Mouse (Mus musculus): ENCODE measurements around the gene Sag. TPM values are rescaled to one million over a fixed set of nuclear protein-coding genes. Genes with fewer than 3 reads are reported as not detected.

The Sag gene
- 1 to 10 TPM; 1.3 to 2.4 TPM for total RNA-seq (2021)
- long read RNA-seq, experiment 1, partial matches to known transcripts = 0 of 2 reads
- long read RNA-seq, experiment 1, other reads (novel, unspliced or antisense) = 2 of 2 reads
- long read RNA-seq, experiment 2, partial matches to known transcripts = 5 of 7 reads
- long read RNA-seq, experiment 2, other reads (novel, unspliced or antisense) = 2 of 7 reads

GRCm38 (mm10) chr1:87803576-87803975 is at the start of gene Sag:
Gene Sag (plus strand): TSS chr1:87803680.
- DNase-seq (ENCODE audit: low spot score in 2 of 2) = no peak

- peak; percentile 89 to 91 for DNase-seq (ENCODE audit: low spot score in 2 of 2)
These were observed 47.6 kb upstream of the Sag start, which contains the start of gene Atg16l1 for GRCm38 (mm10) chr1:87755641-87756470. Gene Atg16l1 (plus strand): TSS chr1:87755870.

- no peak for DNase-seq (ENCODE audit: low spot score in 2 of 2)
These were observed 39.7 kb upstream of the Sag start for GRCm38 (mm10) chr1:87763821-87764220.

- DNase-seq (ENCODE audit: low spot score in 2 of 2) = no peak
These were observed 37.7 kb upstream of the Sag start for GRCm38 (mm10) chr1:87765741-87766140.

GRCm38 (mm10) chr1:87766233-87766632 is 37.2 kb upstream of the Sag start:
- DNase-seq (ENCODE audit: low spot score in 2 of 2) = no peak

- no peak for DNase-seq (ENCODE audit: low spot score in 2 of 2)
These were observed 34.2 kb upstream of the Sag start for GRCm38 (mm10) chr1:87769263-87769662.

- DNase-seq (ENCODE audit: low spot score in 2 of 2) = no peak
These were observed 33.0 kb upstream of the Sag start for GRCm38 (mm10) chr1:87770486-87770885.

GRCm38 (mm10) chr1:87771724-87772123 is 31.8 kb upstream of the Sag start:
- DNase-seq (ENCODE audit: low spot score in 2 of 2) = no peak

GRCm38 (mm10) chr1:87773336-87773735 is 30.1 kb upstream of the Sag start:
- DNase-seq (ENCODE audit: low spot score in 2 of 2) = no peak

GRCm38 (mm10) chr1:87774845-87775244 is 28.6 kb upstream of the Sag start:
- DNase-seq (ENCODE audit: low spot score in 2 of 2) = no peak

GRCm38 (mm10) chr1:87779204-87779785 is 24.2 kb upstream of the Sag start:
- DNase-seq (ENCODE audit: low spot score in 2 of 2) = no peak

GRCm38 (mm10) chr1:87785703-87786102 is 17.8 kb upstream of the Sag start:
- no peak for DNase-seq (ENCODE audit: low spot score in 2 of 2)

- DNase-seq (ENCODE audit: low spot score in 2 of 2) = no peak
These were observed 17.2 kb upstream of the Sag start for GRCm38 (mm10) chr1:87786251-87786650.

GRCm38 (mm10) chr1:87789665-87790064 is 13.8 kb upstream of the Sag start:
- DNase-seq (ENCODE audit: low spot score in 2 of 2) = no peak

GRCm38 (mm10) chr1:87792438-87793137 is 10.9 kb upstream of the Sag start:
- DNase-seq (ENCODE audit: low spot score in 2 of 2) = no peak

- DNase-seq (ENCODE audit: low spot score in 2 of 2) = no peak
These were observed 10.4 kb upstream of the Sag start for GRCm38 (mm10) chr1:87793138-87793449.

- DNase-seq (ENCODE audit: low spot score in 2 of 2) = no peak
These were observed 5.8 kb upstream of the Sag start for GRCm38 (mm10) chr1:87797702-87798101.

GRCm38 (mm10) chr1:87798306-87798705 is 5.2 kb upstream of the Sag start:
- DNase-seq (ENCODE audit: low spot score in 2 of 2) = no peak

- no peak for DNase-seq (ENCODE audit: low spot score in 2 of 2)
These were observed 4.3 kb downstream of the Sag start for GRCm38 (mm10) chr1:87807751-87808150.

GRCm38 (mm10) chr1:87811391-87811790 is 7.9 kb downstream of the Sag start:
- no peak for DNase-seq (ENCODE audit: low spot score in 2 of 2)

- no peak for DNase-seq (ENCODE audit: low spot score in 2 of 2)
These were observed 8.6 kb downstream of the Sag start for GRCm38 (mm10) chr1:87812061-87812460.

- no peak for DNase-seq (ENCODE audit: low spot score in 2 of 2)
These were observed 9.7 kb downstream of the Sag start for GRCm38 (mm10) chr1:87813155-87813554.
